Mouse (Mus musculus) intestine, embryonic 15.5 days (tissue): ENCODE measurements at regions not wholly inside any gene's neighbourhood (a gene's known extent, or its start where the extent isn't known, plus 50 kb on each side); places are given as distances from the start of the nearest gene placed in this dataset.

Experiments used
- ATAC-seq: fragments of 200-750 bp; cut with Nextera tagmentation; 2 replicates; pipeline ENCODE4 v1.8.0; 2017; ENCODE audit warnings: moderate TSS enrichment, moderate library complexity
- H3K27ac ChIP-seq: fragments of 300-500 bp; sonication (generic); 2 replicates; pipeline ENCODE4 v1.5.1; 2015; ENCODE audit warnings: mild to moderate bottlenecking, inconsistent platforms
- H3K27me3 ChIP-seq: fragments of 300-500 bp; sonication (generic); replicated peaks from 2 replicates; pipeline ENCODE4 v1.6.1; 2015; ENCODE audit warnings: inconsistent platforms
- H3K36me3 ChIP-seq: fragments of 300-500 bp; sonication (generic); 2 replicates; pipeline ENCODE4 v1.6.1; 2015; ENCODE audit warnings: inconsistent platforms
- H3K4me1 ChIP-seq: fragments of 300-500 bp; sonication (generic); replicated peaks from 2 replicates; pipeline ENCODE4 v1.6.1; 2015; ENCODE audit warnings: inconsistent platforms
- H3K4me2 ChIP-seq: fragments of 300-500 bp; sonication (generic); replicated peaks from 2 replicates; pipeline ENCODE4 v1.6.1; 2015; ENCODE audit warnings: mild to moderate bottlenecking, inconsistent platforms
- H3K4me3 ChIP-seq: fragments of 300-500 bp; sonication (generic); replicated peaks from 2 replicates; pipeline ENCODE4 v1.5.1; 2015; ENCODE audit warnings: inconsistent platforms
- H3K9ac ChIP-seq: fragments of 300-500 bp; sonication (generic); 2 replicates; pipeline ENCODE4 v1.6.1; 2015; ENCODE audit warnings: inconsistent platforms
- H3K9me3 ChIP-seq: fragments of 300-500 bp; sonication (generic); 2 replicates; pipeline ENCODE4 v1.6.1; 2016; ENCODE audit warnings: inconsistent platforms
- WGBS: fragments of 180-500 bp; shearing (Covaris S2); methylation state at CpG from one replicate; pipeline ENCODE4 v1.1.7; 2015; 5-methylcytosine and 5-hydroxymethylcytosine counted together

DNA sequence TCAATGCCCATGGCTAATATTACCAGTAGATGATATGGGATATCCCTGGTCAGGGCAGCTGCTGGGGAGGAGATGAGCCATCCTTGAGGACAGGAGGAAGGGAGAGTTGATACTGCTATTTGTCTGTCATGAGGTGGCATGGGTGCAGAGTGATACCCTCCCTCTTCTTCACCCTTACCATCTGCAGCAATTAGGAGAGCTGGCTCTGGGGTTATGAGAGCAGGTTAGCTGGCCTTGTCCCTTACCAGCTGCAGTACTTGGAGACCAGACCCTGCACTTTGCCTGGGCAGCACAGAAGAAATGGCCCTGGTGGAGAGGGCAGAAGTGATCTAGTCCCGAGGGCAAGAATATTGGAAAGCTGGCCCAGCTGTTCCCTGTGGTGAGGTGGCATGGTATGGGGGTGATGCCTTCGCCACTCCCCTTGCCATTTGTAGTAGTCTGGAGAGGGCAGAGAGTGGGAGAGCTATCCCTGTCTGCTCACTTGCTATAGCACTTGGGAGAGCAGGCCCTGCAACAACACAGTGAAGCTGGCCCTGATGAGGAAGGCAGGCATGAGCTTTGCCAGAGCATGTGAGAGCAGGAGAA is 73.6 kb upstream of the Ppp6c start:
- H3K4me1 ChIP-seq, result no peaks in the 10 kb centered on the region
- no peak overlapping the region for H3K27ac ChIP-seq
- no peaks in the 10 kb centered on the region for H3K9me3 ChIP-seq
- 83% methylated on average over 2 of the region's 2 CpGs for WGBS
- H3K9ac ChIP-seq, result no peak overlapping the region
- no peak overlapping the region for H3K4me2 ChIP-seq
- ATAC-seq, result no peak
- no peaks in the 10 kb centered on the region for H3K27me3 ChIP-seq
- H3K4me3 ChIP-seq, result no peak overlapping the region
- H3K36me3 ChIP-seq, result no peaks in the 10 kb centered on the region

DNA sequence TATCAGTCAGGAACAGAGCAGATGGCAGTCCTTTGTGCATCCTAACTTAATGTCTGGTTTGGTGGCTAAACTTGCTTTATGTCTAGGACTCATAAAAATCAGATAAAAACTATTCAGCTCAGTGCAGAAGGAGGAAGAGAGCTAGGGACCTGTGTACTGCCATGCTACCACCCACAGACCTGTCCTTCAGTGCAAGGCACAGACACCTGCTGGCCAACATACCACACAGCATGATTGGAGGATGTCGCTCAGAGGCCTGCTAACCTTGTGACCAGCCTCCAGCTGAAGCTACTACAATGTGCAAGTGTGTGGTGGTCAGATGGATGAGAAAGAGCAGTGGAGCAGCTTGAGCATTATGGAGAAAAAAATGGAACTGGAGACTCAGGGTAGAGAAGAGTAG is 73.0 kb upstream of the Ppp6c start:
- Histone ChIP-seq H3K9ac (no peak overlapping the region), H3K36me3 (no peaks in the 10 kb centered on the region), H3K27ac (no peak overlapping the region), H3K4me3 (no peak overlapping the region), H3K4me2 (no peak overlapping the region), H3K9me3 (no peaks in the 10 kb centered on the region), H3K4me1 (no peaks in the 10 kb centered on the region), H3K27me3 (no peaks in the 10 kb centered on the region)
- ATAC-seq, result no peak
- 83% methylated on average over 1 of the region's 1 CpGs for WGBS

DNA sequence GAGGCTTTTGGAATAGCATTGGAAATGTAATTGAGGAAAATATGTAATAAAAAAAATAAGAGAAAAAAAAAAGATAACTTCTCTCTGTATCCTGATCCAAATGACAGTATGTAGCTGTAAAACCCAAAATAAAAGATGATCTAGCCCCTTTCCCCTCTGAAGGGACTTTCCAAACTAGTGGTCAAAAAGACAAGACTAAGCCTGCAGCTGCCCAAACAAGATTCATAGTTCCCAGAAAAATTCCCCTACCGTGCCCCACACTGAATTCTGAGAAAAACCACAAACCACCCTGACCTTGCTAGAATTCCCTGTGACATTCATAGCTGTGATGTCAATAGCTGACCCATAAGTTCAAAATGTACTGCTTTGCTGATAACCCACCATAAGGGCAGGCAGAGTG is 69.2 kb upstream of the Ppp6c start:
- no peaks in the 10 kb centered on the region for H3K9me3 ChIP-seq
- no peak overlapping the region for H3K4me2 ChIP-seq
- H3K9ac ChIP-seq, result no peak overlapping the region
- H3K27me3 ChIP-seq, result no peaks in the 10 kb centered on the region
- no peak overlapping the region for H3K27ac ChIP-seq
- ATAC-seq, result no peak
- no peaks in the 10 kb centered on the region for H3K36me3 ChIP-seq
- no peak overlapping the region for H3K4me3 ChIP-seq
- 81% methylated on average over 1 of the region's 1 CpGs for WGBS
- H3K4me1 ChIP-seq, result no peaks in the 10 kb centered on the region

DNA sequence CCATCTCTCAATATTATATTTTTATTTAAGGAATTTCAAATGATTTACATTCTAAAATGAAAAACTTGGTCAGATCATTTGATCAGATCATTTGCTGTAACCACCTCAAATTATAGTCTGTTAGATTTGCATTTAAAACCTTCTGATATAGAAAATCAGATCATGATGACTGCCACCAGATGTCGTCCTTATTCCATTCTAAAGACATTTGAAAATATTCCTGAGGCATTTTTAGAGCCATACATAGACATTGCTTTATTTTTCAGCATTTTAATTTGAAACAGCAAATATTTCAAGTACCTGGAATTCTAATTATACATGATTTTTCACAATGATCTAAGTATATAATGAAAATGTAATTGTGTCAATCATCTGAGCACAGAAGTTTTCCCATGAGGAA is 52.0 kb upstream of the Ppp6c start:
- H3K4me1 ChIP-seq, result no peaks in the 10 kb centered on the region
- H3K4me2 ChIP-seq, result no peak overlapping the region
- no peak overlapping the region for H3K27ac ChIP-seq
- no peaks in the 10 kb centered on the region for H3K27me3 ChIP-seq
- H3K4me3 ChIP-seq, result no peak overlapping the region
- whole genome bisulfite sequencing, result 52% methylated on average over 1 of the region's 1 CpGs
- no peaks in the 10 kb centered on the region for H3K36me3 ChIP-seq
- H3K9ac ChIP-seq, result no peak overlapping the region
- no peak for ATAC-seq
- H3K9me3 ChIP-seq, result no peaks in the 10 kb centered on the region
